Mouse (Mus musculus): ENCODE results near the gene Slc25a33.
"Not testable (repeated sequence)": the region's sequence is repeated elsewhere in the genome, so short reads cannot be mapped to it uniquely, and the experiment has no call there.

Slc25a33 gene

DNA sequence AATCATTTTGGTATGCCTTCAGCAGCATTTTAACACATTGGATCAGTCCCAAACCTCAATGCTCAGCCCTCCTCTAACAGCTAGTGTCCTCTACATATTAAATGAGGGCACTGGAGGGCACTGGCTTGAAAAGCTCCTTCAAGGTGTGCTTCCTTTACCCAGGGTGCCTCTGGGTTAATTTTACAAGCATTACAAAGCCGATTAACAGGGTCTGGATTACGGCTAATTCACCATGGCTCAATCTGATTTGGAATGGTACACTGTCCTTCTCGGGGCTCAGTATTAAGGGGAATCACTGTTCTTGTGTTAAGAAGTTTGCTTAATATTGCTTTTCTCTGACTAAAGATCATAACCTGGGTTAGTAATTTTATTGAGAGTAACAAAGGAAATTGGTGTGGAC lies 21.2 kb downstream of the Slc25a33 start:
- no peak for DNase-seq

DNA sequence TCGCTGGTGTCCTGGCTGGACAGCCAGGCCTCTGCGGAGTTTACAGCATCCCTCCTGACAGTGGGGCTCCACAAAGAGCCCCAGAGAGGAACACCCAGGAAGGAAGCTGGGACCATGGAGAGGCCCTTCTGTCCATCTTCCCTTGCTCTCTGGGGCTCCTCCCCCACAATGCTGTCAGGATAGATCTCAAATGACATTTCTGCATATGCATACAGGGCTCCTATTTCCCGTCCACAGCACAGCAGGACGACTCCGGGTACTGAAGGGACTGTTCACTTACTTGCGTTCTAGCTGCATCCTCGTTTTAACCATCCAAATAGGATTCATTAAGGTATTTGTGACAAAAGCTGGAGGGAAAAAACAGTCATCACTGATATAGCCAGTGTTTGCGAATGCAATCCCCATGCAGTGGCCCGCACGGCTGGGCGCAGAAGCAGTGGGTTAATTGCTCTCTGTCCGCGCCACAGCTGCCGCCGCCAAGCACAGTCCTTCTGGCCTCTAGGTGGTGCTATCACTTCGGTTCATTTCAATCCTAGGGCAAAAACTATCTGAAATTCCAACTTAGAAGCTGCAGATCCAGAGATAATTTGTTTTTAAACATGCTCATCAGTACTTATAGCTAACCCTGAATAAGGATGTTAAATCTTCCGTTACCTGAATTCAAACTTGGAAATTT lies 21.8 kb downstream of the Slc25a33 start:
- peak; percentile 49 to 61 for DNase-seq

DNA sequence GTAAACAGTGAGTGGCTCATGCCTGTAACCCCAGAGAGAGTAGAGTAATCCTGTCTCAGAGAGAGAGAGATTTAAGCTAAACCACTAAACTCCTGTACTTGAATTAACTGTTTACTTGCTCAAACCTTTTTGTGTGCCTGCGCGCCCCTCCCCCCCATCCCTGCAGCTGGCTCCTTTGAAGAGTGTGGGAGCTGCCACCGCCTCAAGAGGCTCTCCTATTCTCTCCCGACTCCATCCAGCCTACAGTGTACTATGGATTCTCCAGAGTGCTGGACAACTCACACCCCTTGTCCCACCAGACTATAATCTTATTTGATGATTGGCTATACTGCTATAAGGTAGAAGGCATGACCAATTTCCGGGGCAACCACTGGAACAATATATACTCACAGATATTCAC lies 23.4 kb downstream of the Slc25a33 start:
- no peak for DNase-seq

DNA sequence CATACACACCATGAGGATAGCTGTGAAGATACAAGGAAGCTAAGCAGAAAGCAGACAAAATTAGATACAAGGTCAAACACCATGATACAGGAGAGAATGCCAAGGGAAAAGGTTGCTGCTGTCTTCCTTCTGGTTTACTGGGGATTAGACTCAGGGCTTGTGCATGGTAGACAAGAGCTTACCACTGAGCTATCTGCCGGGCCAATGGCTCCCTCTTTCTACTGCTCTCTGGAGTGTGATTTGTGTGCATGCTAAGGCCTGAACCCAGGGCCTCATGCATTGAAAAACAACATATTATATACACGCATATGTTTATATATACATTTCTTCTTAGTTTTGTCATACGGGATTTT lies 24.4 kb downstream of the Slc25a33 start:
- DNase-seq = not testable (repeated sequence)

DNA sequence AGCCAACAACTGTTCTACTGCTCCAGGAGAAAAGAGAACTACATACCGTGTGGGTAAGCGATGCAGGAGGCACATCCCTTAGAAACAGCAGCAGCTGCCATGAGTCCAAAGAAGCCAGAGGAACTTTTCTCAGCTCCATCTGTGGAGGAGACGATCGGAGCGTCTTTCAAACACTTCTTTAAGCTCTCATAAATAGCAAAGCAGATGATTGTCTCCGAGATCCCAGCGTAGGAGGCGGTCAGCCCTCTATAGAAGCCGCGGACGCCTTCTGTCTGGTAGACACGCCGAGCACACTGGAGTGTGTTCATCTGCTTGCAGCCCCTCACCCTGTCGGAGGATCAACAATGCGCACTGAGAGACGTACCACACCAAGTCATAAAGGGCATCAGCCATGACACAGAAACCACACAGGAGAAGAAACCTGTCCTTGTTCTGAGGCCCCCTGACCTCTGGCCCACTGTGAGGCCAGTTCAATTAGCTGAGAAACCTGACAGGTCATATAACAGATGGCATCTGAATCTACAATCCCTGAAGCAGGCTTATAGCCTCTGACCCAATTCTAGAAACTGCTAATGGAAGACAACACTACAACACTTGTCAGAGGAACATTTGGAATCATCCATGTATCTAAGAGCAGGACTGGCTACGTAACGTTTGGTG lies 24.9 kb downstream of the Slc25a33 start:
- DNase-seq = no peak

DNA sequence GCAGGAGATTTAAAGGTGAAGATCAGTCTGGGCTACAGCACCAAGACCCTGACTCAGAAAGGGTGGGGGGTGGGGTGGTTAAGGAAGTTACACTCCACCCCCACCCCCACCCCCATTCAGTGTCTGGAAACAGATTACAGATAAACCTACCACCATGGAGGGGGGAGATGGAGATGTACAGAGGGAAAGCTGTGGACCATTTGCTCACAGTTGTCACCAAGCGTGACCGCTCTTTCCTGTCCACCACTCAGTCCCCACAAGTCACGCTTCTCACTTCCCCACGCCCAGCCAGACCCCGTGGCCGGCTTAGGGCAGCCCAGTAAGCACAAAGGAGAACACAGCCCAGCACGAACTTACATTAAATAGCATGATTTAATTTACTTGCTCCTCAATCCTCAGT lies 30.0 kb downstream of the Slc25a33 start:
- no peak for DNase-seq

DNA sequence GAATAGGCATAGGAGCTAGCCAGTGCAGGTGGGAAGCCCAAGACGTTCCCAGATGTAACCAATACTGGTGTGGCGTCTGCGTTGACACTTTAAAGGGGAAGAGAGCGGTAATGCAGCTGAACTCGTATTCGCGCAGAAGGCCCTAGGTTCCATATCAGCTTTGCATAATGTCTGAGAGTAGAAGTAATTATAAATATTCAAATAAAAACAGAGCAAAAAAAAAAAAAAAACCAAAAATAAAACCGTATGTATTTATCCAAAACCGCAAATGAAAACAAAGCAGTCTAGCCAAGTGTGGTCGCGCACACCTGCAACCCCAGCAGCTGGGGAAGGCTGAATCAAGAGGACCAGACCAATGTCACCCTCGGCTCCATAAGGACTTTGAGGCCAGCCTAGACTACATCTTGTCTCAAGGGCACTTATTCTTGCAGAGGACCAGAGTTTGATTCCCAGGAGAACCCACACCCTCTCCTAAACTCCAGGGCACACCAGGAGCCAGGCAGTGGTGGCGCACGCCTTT lies 32.0 kb downstream of the Slc25a33 start:
- DNase-seq = no peak

DNA sequence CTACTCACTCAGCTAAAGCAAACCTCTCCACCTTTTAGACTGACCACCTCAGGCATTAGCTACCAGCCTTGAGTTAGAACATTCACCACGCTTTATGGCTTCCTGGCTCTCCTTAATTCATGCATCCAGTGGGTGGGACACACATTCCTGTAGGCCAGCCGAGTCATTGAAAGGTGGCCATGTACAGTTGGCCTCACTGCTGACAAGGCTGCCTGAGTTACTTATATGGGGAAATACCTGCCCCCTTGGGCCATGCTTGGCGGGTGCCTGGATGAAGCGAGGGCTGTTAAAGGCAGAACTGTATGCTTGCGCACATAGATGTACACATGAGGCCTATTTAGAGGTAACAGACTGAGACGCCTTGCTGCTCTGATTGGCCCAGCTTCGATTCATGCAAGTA lies 33.8 kb downstream of the Slc25a33 start:
- DNase-seq = no peak

DNA sequence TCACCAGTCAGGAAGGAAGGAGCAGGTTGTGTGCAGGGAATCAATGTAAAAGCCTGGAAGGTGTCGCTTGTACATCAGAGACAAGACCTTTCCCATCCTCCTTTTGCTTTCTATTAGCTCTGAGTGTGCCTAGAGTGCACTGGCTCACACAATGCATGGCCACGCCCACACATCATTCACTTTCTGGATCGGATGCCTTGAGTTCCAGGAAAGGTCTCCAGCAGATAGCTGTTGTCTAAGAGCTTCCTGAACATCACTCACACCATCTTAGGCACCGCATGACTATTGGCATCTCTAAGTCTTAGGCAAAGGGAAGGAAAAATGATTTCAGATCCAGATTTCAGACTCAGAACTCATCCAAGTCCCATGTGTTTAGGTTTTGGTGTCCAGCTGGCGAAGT lies 34.6 kb downstream of the Slc25a33 start:
- DNase-seq = no peak

DNA sequence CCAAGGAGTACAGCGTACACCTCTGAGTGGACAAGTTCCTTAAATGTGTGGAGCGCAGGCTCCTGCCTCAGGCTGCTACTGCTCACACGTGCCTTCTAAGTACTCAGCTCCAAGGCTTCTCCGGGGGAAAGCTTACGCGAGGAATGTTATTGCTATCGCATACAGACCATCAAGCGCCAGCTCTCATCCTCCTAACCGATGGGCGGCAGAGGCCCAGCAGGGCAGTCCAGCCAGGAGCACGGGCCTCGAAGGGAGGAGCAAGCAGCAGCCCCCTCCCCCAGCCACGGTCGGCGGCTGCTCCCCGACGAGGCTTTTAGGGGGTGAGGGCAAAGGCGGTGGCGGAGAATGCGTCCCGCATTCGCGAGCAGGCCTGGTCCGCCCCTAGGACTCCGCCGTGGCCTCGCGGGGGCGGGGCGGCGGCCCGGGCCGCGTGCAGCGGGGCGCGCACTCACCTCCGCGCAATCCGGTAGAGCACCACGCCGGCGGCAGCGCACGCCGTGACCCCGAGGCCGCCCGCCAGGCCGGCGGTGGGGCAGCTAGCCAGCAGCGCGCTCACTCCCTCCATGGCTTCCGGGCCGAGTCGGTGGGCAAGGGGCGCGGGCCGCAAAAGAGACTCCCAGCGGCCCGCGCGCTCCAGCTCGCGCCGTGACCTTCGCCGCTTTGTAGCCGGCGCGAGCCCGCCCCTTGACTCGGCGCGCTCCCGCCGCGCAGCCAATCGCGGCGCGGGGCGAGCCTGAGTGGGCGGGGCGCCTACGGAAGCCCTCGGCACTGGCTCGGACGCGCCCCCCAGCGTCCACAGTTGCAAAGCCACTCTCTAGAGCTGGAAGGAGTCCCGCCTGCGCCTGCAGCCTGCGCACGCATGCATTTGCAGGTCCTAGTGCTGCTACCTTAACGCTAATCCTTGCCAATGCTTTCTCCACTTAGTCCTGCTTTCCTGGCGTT lies 36.4 kb downstream of the Slc25a33 start, which contains the start of gene Tmem201:
Tmem201 (minus strand) TSS at position 662 of the 942 bp plus-strand sequence.
- DNase-seq = peak; percentile 93 to 95

DNA sequence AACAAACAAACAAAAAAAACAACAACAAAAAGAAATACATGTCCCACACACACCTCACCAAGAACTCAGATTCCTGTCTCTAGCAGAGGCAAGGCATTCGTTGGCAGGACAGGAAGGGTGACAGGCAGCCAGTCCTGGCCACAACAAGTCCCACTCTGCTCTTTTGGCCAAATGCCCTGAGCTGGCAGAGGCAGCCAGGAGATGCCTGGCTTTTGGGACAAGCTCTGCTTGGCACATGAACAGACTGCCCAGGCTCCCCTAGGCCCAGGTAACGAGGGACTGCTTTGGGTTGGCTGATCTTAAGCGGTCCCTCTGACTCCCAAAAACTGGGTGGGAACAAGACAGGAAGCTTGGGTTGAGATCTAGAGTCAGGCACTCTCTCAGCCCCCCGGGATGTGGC lies 37.5 kb downstream of the Slc25a33 start:
- peak; percentile 68 to 69 for DNase-seq

DNA sequence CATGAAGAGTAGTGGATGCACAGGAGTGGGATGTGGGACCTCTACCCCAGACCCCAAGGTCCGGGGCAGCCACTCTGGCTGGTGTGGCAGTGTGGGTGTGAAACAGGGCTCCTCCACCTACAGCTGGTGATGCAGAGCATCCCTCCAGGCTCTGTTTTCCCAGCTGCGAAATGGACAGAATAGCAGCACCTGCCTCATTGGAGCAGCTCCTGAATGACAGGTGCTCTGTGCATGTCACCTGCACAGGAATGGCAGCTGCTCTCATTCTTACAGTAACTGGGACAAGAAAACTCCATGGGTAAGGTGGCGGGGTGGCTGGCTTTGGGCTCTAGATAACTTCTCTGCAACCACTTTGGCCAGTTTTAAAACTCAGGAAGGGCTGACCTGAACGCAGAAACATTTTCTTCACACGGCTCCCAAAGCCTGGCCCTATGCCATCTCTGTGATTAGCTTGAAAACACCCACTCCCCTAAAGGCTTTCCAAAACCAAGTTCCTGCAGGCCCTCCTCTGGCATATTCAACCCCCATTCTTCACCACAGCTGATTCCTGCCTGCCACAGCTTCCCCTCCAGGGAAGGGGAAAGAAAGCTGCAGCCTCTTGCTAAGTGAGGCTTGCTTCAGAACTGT lies 38.3 kb downstream of the Slc25a33 start:
- no peak for DNase-seq

DNA sequence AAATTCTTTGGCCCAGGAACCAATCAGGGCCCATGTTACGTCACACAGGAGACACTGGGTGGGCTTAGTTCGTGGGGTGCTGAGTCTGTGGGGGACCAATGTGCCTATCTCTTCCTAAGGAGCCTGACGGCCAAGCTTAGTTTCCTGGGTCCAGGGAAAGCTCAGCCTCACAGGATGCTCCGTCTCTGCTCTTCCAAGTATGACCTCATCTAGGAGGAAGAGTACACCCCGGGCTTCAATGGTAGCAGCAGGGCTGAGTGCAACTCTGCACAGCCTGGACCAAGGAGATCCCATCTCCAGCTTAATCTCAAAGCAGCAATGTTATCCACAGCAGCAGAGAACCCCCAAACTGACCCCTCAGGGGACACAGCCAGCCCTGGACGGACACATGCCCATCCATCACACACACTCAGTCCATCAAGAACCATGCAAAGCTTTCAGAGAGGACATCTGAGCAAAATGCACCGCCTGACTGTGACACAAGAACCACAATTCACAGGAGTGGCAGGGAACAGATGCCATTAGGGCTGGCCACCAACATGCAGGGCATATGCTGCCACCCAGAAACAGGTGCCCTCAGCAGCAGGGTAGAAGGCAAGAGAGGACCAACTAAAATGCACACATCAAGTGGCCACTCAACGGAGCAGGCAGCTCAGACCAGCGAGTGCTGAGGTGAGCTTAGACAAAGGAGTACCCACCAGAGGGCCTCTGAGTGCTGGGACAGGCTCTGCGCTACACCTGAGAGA lies 39.2 kb downstream of the Slc25a33 start:
- no peak for DNase-seq

DNA sequence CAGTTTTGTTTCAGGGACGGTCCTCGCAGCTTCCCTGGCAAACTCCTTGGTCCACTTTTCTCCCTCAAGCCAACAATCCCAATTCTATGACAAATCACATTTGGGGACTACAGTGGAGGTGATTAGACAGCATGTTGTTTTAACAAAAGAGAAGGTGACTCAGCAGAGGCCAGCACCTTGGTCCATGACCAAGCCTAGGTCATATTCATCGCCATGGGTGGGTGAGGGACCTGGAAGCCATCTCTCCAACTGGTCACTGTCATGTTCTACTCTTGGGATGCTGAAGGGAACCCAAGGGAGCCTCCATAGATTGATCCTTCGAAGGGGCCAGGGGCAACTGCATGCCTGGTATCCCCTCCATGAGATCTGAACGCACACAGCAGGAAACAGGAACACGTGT lies 39.8 kb downstream of the Slc25a33 start:
- no peak for DNase-seq

DNA sequence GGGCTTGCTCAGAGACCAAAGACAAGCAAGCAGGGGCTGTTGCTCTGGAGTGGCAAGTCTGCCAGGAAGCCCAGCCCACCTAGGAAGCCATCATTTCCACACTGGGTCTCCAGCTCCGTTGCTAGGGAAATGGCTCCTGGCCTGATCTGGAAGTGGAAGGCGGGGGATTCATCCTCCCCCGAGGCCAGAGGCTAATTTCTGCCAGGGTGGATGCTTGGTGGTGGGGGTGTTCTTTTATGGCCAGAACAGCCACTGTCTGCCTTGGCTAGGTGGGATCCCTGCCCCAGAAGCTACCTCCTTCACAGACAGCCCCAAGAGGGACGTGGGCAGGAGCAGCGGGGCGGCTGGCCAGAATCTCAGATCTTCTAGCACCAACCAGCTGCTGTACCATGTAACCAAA lies 40.3 kb downstream of the Slc25a33 start:
- DNase-seq = no peak

DNA sequence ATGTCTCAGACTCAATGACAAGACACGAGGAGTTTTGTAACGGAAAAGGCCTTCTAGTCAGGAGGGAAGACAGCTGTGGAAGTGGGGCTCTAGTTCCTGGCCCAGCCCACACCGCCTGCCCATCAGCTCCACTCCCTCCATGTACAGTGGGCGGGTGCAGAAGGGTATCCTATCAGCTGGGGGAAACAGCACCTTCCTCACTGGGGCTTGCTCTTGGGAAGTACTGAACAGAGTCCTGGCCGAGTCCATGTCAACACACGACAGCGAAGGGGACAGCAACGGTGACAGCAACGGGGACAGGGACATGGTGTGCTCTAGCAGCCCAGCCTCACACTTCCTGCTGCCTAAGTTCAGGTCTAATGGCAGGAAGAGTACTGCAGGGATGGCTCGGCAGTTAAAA lies 41.3 kb downstream of the Slc25a33 start:
- peak in 1 of 2 experiments; percentile 23 for DNase-seq

DNA sequence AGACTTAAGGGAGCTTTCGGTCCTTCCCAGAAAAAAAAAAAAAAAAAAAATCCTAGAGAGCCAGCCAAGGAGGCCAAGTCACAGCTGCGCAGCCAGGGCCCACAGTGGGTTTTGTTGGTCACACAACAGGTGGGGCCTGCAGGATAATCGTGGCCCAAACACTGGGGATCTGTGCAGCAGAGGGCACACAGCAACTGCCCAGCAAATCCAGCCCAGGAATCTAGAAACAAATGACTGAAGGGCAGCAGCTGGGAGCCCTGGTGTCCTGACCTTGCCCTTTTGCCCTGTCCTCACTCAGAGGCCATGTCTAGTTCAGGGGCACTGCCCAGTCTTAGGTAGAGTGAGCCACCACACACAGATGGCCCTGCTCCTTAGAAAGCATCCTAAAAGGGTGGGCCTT lies 41.8 kb downstream of the Slc25a33 start:
- no peak for DNase-seq

DNA sequence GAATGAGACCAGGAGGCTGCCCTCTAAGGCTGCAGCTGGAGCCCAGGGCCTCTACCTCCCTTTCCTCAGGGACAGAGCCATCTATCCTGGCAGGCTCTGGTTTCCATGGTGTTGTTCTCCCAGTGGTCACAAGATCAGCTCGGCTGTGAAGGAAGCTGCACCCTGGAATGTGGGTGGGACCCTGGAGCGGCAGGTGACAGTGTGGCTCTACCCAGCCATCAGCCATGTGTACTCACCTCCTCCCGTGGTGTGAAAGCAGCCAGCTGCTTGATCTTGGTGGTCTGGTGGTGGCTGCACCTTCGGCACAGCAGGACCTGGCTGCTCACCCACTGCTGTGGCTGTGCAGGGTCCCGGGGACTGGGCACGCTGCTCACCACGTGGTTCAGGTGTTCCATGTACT lies 43.2 kb downstream of the Slc25a33 start:
- DNase-seq = no peak

DNA sequence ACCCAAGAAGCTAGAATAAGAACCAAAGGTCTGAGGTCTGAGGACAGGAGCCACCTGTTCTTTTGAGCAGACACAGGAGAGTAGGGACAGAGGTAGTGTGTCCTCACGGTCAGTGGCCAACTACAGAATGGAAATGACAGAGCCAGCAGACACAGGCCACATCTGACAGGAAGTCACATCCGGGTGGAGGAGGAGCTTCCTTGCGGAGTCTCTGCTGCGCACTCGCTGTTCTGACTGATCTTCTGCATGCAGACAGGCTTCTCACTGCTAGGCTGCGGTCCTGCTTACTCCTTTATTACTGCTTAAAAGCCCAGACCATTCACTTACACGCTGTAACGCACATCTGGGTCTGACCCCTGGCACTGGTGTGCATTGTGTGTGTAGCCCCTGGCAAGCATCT lies 45.3 kb downstream of the Slc25a33 start:
- peak; percentile 26 to 43 for DNase-seq

DNA sequence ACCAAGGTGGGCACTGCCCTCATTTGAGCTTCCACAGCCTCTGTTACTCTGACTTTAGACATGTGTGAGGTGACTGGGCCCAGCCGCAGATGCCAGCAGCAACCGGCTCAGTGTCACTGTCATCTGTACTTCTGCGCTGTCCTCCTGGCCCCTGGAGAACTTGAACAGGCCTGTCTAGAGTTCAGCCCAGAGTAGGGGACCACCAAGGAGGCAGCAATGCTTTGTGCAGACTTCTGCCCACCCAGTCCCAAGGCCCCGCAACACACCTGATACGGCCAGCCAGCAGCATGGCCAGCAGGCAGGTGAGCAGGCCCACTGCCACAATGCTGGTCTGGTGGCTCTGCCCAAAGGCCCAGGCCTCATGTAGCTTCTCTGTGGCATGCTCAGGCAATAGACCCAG lies 46.4 kb downstream of the Slc25a33 start:
- DNase-seq = no peak

DNA sequence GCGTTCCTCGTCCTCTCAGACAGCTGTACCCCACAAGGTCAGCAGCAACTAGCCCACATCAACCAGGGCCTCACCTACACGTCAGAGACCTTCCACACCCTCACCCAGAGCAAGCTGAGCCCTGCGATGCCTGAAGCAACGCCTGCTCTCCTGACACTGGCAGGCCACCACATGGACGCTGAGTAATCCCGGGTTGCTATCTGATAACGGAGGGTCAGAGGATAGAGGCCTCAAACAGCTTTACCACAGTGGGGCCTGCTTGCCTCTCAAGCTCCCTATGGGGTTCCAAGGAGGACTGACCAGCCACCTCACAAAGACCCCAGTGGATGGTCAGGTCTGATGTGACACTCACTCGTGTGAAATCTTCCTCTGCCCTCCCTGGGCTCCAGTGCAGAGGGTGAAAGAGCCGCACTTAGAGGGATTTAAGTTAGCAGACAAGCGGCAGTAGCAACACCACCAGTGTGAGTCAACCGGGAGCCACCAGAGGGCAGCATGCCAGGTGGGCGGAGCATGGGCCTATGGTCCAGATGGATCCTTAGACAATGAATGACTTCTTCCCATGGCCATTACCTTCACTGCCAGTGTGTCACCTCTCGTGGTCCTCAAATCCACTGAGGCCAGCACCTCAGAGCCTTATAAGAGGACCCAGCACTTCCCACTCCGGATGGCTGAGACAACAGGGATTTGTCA lies 48.3 kb downstream of the Slc25a33 start:
- DNase-seq = peak; percentile 72 to 87

All from kidney, adult 8-10 months (tissue).